10 mouse cellular contexts compared by ENCODE assay signal in the genomic region with DNA sequence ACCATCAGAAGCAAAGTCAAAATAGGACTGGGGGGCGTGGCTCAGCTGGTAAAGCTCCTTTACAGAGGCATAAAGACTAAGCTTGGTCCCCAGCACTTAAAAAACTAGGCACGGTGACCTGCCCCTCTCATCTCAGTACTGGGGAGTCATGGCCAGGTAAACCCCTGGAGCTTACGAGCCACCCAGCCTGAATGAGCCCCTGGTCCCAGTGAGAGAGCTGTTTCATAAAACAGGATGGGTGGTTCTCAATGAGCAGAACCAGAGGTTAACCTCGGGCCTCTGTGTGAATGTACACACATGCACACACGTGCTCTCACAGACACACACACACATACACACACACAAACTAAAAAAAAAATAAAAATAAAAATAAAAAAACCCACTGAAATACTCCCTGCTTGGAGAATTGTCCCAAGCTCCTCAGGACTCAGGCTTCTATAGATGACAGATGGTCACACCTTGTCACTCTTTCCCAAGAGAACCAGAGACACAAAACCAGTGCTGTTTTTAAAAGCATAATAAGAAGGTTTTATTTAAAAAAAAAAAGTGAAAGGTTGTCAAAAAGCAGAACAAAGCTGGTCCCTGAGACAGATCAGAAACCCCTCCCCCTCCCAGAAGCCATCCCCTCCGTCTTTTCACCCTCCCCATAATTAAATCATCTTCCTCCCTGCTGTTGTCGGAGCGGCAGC. TPM values are rescaled to one million over a fixed set of nuclear protein-coding genes. Genes with fewer than 3 reads are reported as not detected.
DNase-seq lines count a peak whose midpoint lies in the region; ATAC-seq and TF ChIP-seq lines count a peak whose summit lies in the region.
"Had no signal": no experiment of that assay in that cellular context is flagged by ENCODE, and none has a peak within 500 bp of the region (broad histone marks: within the 10 kb centered on the region; RNA-seq: fewer than 3 reads in every experiment).

No protein-coding gene starts in this region.

- intact Hi-C loops in heart, postnatal 10 days (cut with DNase I): no loop called here

- no peak overlapping the region for H3K9ac ChIP-seq in ES-Bruce4 (ENCODE audit: low read depth, poor library complexity, severe bottlenecking)
- peak overlapping the region; percentile 76 for H3K9ac ChIP-seq in heart, embryonic 16.5 days (ENCODE audit: low read length)

- 34% methylated on average over 8 of the region's 8 CpGs for WGBS in heart, embryonic 10.5 days
- WGBS in heart, embryonic 16.5 days: 46% methylated on average over 8 of the region's 8 CpGs
- WGBS in macrophage (ENCODE audit: missing documents): 49% methylated on average over 8 of the region's 8 CpGs

- H3K4me1 ChIP-seq in heart, embryonic 10.5 days: peaks cover 11% of the 10 kb centered on the region
- peaks cover 10% of the 10 kb centered on the region for H3K4me1 ChIP-seq in ES-Bruce4 (ENCODE audit: control insufficient read depth, insufficient read depth, low read length)
- H3K4me1 ChIP-seq in heart, embryonic 16.5 days (ENCODE audit: control insufficient read depth, insufficient read depth, low read length): peaks cover 5% of the 10 kb centered on the region; the same call in 1 of the 2 replicates

- H3K27ac ChIP-seq in heart, embryonic 10.5 days: peak overlapping the region; percentile 81; the same call in 1 of the 2 replicates
- H3K27ac ChIP-seq in ES-Bruce4 (ENCODE audit: insufficient read depth, low read length) (no peak overlapping the region), macrophage (peak overlapping the region; percentile 74)
- no peak overlapping the region for H3K27ac ChIP-seq in heart, embryonic 16.5 days (ENCODE audit: low read length)

- TF ChIP-seq CTCF in ES-Bruce4 (IDR thresholded peaks at IDR 0.05; ENCODE audit: low read depth, low read length): no peak

- TF ChIP-seq POLR2A in ES-Bruce4 (IDR thresholded peaks at IDR 0.05; ENCODE audit: insufficient read depth, low read length): no peak

- no peaks in the 10 kb centered on the region for H3K36me3 ChIP-seq in heart, embryonic 10.5 days
- H3K36me3 ChIP-seq in ES-Bruce4 (ENCODE audit: control insufficient read depth, insufficient read depth, low read length, poor library complexity, severe bottlenecking) (no peaks in the 10 kb centered on the region), macrophage (ENCODE audit: inconsistent target) (no peaks in the 10 kb centered on the region)
- H3K36me3 ChIP-seq in heart, embryonic 16.5 days (ENCODE audit: control insufficient read depth, insufficient read depth): no peaks in the 10 kb centered on the region
- H3K36me3 ChIP-seq: G1E had no signal

- H3K9me3 ChIP-seq in heart, embryonic 10.5 days: no peaks in the 10 kb centered on the region
- no peaks in the 10 kb centered on the region for H3K9me3 ChIP-seq in ES-Bruce4 (replicated peaks; ENCODE audit: control insufficient read depth, insufficient read depth, low read length, poor library complexity, severe bottlenecking)
- no peaks in the 10 kb centered on the region for H3K9me3 ChIP-seq in heart, embryonic 16.5 days (replicated peaks; ENCODE audit: control insufficient read depth, low read length)
- H3K9me3 ChIP-seq: G1E had no signal

- H3K4me2 ChIP-seq in heart, embryonic 16.5 days (ENCODE audit: low read depth, low read length): peak overlapping the region; percentile 71

- ATAC-seq in heart, embryonic 16.5 days (replicated peaks; ENCODE audit: extremely low read depth, insufficient read depth, low FRiP score): no peak
- ATAC-seq in CD4-positive, CD25-positive, alpha-beta regulatory T cell, adult 4 months: no peak

- H3K79me2 ChIP-seq in macrophage (ENCODE audit: inconsistent target): no peaks in the 10 kb centered on the region

- peak overlapping the region; percentile 68 for H3K4me3 ChIP-seq in heart, embryonic 10.5 days
- H3K4me3 ChIP-seq in ES-Bruce4 (ENCODE audit: low read depth, low read length): peak overlapping the region; percentile 27
- peak overlapping the region; percentile 60 for H3K4me3 ChIP-seq in heart, embryonic 16.5 days (ENCODE audit: low read length)
- H3K4me3 ChIP-seq in macrophage (ENCODE audit: inconsistent target): peak overlapping the region; percentile 36

- no peak for TF ChIP-seq EP300 in ES-Bruce4 (IDR thresholded peaks at IDR 0.05; ENCODE audit: insufficient read depth, low read depth, low read length)

- no peak for DNase-seq in heart, embryonic 10.5 days (ENCODE audit: low spot score)
- DNase-seq in heart, postnatal 10 days: no peak
- DNase-seq in frontal cortex, postnatal 10 days (ENCODE audit: low spot score in 2 of 2): no peak
- no peak for DNase-seq in adrenal gland, postnatal 14 days

- H3K27me3 ChIP-seq in heart, embryonic 10.5 days (ENCODE audit: insufficient read depth, poor library complexity, severe bottlenecking): no peaks in the 10 kb centered on the region
- no peaks in the 10 kb centered on the region for H3K27me3 ChIP-seq in ES-Bruce4 (ENCODE audit: control insufficient read depth, insufficient read depth, low read length, poor library complexity, severe bottlenecking)
- no peaks in the 10 kb centered on the region for H3K27me3 ChIP-seq in heart, embryonic 16.5 days (ENCODE audit: control insufficient read depth, insufficient read depth, low read length)

RNA-seq across cellular contexts. Expression of gene Gm21915, which starts 32.6 kb away (rescaled TPM):
- polyA plus RNA-seq in heart, embryonic 10.5 days (2016; fragmentation: Nextera tagmentation; extraction: Ambion mirVana): not detected in 2 replicates
- total RNA-seq in heart, postnatal 10 days (2021): not detected
- polyA plus RNA-seq in ES-Bruce4 (2011; ENCODE audit: insufficient read depth, insufficient read length, low read depth, missing spikeins) (not detected in 2 replicates), macrophage (2018) (not detected in 3 replicates)
- polyA plus RNA-seq in heart, embryonic 16.5 days (2015; fragmentation: Nextera tagmentation; extraction: Ambion mirVana): not detected in 2 replicates
- not detected for total RNA-seq in macrophage (2018; cell fraction: chromatin; rRNA removed)
- not detected for total RNA-seq in macrophage (2018; cell fraction: cytosol; rRNA removed)
- total RNA-seq in macrophage (2018; cell fraction: nucleus; rRNA removed): not detected
- not detected for polyA plus RNA-seq in CD4-positive, CD25-positive, alpha-beta regulatory T cell, adult 4 months (2017; shearing (Covaris generic))
- not detected in 2 replicates for total RNA-seq in adrenal gland, postnatal 14 days (2021)
- polyA plus RNA-seq: G1E; gonadal fat pad, adult 2 months had no signal

RNA-seq across cellular contexts. Expression of gene Clmp, which starts 47.9 kb away (rescaled TPM):
- 6.2 and 18.4 TPM in 2 replicates for polyA plus RNA-seq in heart, embryonic 10.5 days (2016; fragmentation: Nextera tagmentation; extraction: Ambion mirVana)
- 1 to 10 TPM; 4.8 to 7.8 TPM for total RNA-seq in heart, postnatal 10 days (2021)
- polyA plus RNA-seq in ES-Bruce4 (2011; ENCODE audit: insufficient read depth, insufficient read length, low read depth, missing spikeins) (3.5 and 3.9 TPM in 2 replicates), macrophage (2018) (0.20 to 0.57 TPM (median 0.23 TPM) in 3 replicates)
- 7.4 and 7.7 TPM in 2 replicates for polyA plus RNA-seq in heart, embryonic 16.5 days (2015; fragmentation: Nextera tagmentation; extraction: Ambion mirVana)
- 1 to 10 TPM in 5 of 26 experiments, under 1 TPM in 14, not detected in 7; 0.13 to 4.9 (median 0.58) TPM for total RNA-seq in macrophage (2018; cell fraction: chromatin; rRNA removed)
- total RNA-seq in macrophage (2018; cell fraction: cytosol; rRNA removed): under 1 TPM; 0.14 to 0.91 (median 0.32) TPM
- total RNA-seq in macrophage (2018; cell fraction: nucleus; rRNA removed): 1 to 10 TPM in 6 of 26 experiments, under 1 TPM in 20; 0.13 to 5.6 (median 0.66) TPM
- polyA plus RNA-seq in CD4-positive, CD25-positive, alpha-beta regulatory T cell, adult 4 months (2017; shearing (Covaris generic)): under 1 TPM in 1 of 2 experiments, not detected in 1; 0.42 TPM
- total RNA-seq in adrenal gland, postnatal 14 days (2021): 6.5 and 7.4 TPM in 2 replicates
- polyA plus RNA-seq: G1E had no signal

Comparison
In these comparisons a context has a peak if more than half of its experiments do, and no peak if none do; other contexts are left out.
1. H3K27ac ChIP-seq: peak in heart, embryonic 10.5 days (single experiment) and macrophage (single experiment); none in ES-Bruce4 (single experiment) and heart, embryonic 16.5 days (single experiment).
2. Peak in every context shown above with its lines, with median percentiles within 50 percentile points of each other: H3K4me3 ChIP-seq.